Mouse (Mus musculus) neural tube, embryonic 12.5 days (tissue): ENCODE results near the gene Trappc3l. TPM values are rescaled to one million over a fixed set of nuclear protein-coding genes. Genes with fewer than 3 reads are reported as not detected.
A peak's percentile ranks its signal among the peaks of the same experiment; 100 is the strongest.

ENCODE experiments used
- ATAC-seq: fragments of 200-750 bp; cut with Nextera tagmentation; 2 replicates; pipeline ENCODE4 v1.8.0; 2017; ENCODE audit warnings: low read depth, mild to moderate bottlenecking, moderate TSS enrichment, moderate library complexity; ENCODE audit not compliant: low FRiP score
- H3K27ac ChIP-seq: fragments of 300-500 bp; sonication (generic); 2 replicates; pipeline ENCODE4 v1.5.1; 2016
- H3K27me3 ChIP-seq: fragments of 300-500 bp; sonication (generic); replicated peaks from 2 replicates; pipeline ENCODE4 v1.6.1; 2016; ENCODE audit warnings: mild to moderate bottlenecking
- H3K36me3 ChIP-seq: fragments of 300-500 bp; sonication (generic); 2 replicates; pipeline ENCODE4 v1.6.1; 2016; ENCODE audit warnings: mild to moderate bottlenecking
- H3K4me1 ChIP-seq: fragments of 300-500 bp; sonication (generic); 2 replicates; pipeline ENCODE4 v1.6.1; 2016
- H3K4me2 ChIP-seq: fragments of 300-500 bp; sonication (generic); replicated peaks from 2 replicates; pipeline ENCODE4 v1.6.1; 2016; ENCODE audit warnings: mild to moderate bottlenecking
- H3K4me3 ChIP-seq: fragments of 300-500 bp; sonication (generic); 2 replicates; pipeline ENCODE4 v1.5.1; 2016
- H3K9ac ChIP-seq: fragments of 300-500 bp; sonication (generic); 2 replicates; pipeline ENCODE4 v1.6.1; 2016; ENCODE audit warnings: mild to moderate bottlenecking
- H3K9me3 ChIP-seq: fragments of 300-500 bp; sonication (generic); 2 replicates; pipeline ENCODE4 v1.6.1; 2016; ENCODE audit warnings: mild to moderate bottlenecking
- WGBS: fragments of 180-500 bp; shearing (Covaris S2); methylation state at CpG from one replicate; pipeline ENCODE4 v1.1.7; 2016; 5-methylcytosine and 5-hydroxymethylcytosine counted together
- polyA plus RNA-seq: library from polyadenylated mRNA; unstranded; fragments of >200 nt; fragmentation: Nextera tagmentation; extraction: Ambion mirVana; gene quantifications from 2 replicates; pipeline ENCODE4 v1.2.1, GENCODE M21; 2016

The Trappc3l gene
- polyA plus RNA-seq, 1 experiment from 2014 or later, result not detected

DNA sequence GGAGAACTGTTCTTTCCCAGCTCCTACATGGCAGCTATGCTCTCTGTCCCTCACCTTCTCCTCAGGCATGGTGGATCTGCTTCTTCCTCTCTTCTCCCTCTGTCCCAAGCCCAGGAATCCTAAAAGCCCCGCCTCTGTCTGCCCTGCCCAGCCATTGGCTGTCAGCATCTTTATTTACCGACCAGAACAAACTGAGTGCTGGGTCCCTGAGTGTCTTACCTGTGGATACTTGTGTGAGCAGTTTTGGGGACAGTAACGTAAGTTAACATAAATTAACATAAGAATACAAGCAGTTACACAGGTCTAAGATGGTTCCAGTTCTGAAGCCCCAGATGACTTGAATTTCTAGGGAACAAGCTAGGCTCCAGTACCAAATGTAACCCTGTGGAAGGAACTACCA, 29.2 kb downstream of the Trappc3l start:
- H3K4me3 ChIP-seq, result no peak overlapping the region
- H3K27ac ChIP-seq, result no peak overlapping the region
- H3K4me1 ChIP-seq, result no peaks in the 10 kb centered on the region
- no peak for ATAC-seq
- no peak overlapping the region for H3K9ac ChIP-seq
- H3K9me3 ChIP-seq, result no peaks in the 10 kb centered on the region
- no peaks in the 10 kb centered on the region for H3K36me3 ChIP-seq
- no peak overlapping the region for H3K4me2 ChIP-seq
- WGBS, result 57% methylated on average over 3 of the region's 3 CpGs
- H3K27me3 ChIP-seq, result no peaks in the 10 kb centered on the region

DNA sequence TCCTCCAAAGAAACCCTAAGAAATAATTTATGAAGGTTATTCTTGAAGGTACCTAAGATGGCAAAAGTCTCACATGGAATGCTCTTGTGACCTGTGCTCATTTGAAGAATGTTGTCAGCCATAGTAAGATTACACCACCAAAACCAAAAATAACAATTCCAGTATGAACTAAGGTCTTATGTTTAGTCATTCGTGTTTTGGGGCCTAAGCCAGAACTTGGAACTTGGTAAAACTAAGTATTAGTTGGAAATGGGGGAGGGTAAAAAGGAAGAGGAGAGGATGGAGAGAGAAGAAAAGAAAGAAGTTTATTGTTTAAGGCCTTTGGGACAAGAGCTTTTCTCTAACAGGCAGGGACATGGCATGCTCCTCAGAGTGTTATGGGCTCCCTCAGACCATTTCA, 32.2 kb downstream of the Trappc3l start:
- H3K9me3 ChIP-seq, result no peaks in the 10 kb centered on the region
- H3K27ac ChIP-seq, result no peak overlapping the region
- H3K4me3 ChIP-seq, result no peak overlapping the region
- 78% methylated on average over 1 of the region's 1 CpGs for WGBS
- no peaks in the 10 kb centered on the region for H3K27me3 ChIP-seq
- H3K9ac ChIP-seq, result no peak overlapping the region
- H3K4me2 ChIP-seq, result no peak overlapping the region
- H3K4me1 ChIP-seq, result no peaks in the 10 kb centered on the region
- no peak for ATAC-seq
- no peaks in the 10 kb centered on the region for H3K36me3 ChIP-seq

DNA sequence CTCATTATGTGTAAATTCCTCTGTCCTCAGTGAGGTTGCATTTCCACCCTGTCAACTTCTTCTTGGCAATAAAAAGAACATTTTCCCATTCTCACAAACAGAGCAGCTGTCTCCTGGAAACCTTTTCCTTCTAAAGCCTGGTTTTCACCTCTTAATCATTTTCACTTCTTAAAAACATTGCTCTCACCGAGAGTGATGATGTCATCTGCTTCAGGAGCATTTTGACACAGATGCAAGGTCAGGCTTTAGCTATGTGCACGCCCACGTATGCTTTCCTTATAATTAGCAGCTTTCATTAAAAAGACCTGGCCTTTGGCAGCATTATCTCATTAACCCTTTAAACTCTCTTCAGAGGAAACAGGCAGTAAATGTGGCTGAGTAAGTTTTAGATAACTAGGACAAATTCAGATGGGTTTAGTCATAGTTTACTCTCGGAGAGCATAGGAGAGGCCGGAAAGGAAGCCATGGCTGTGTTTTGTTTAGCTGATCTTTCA, 33.6 kb downstream of the Trappc3l start:
- no peaks in the 10 kb centered on the region for H3K9me3 ChIP-seq
- H3K36me3 ChIP-seq, result no peaks in the 10 kb centered on the region
- H3K4me1 ChIP-seq, result no peaks in the 10 kb centered on the region
- no peak overlapping the region for H3K9ac ChIP-seq
- 71% methylated on average over 5 of the region's 5 CpGs for WGBS
- H3K27ac ChIP-seq, result no peak overlapping the region
- no peaks in the 10 kb centered on the region for H3K27me3 ChIP-seq
- H3K4me3 ChIP-seq, result no peak overlapping the region
- no peak for ATAC-seq
- no peak overlapping the region for H3K4me2 ChIP-seq

DNA sequence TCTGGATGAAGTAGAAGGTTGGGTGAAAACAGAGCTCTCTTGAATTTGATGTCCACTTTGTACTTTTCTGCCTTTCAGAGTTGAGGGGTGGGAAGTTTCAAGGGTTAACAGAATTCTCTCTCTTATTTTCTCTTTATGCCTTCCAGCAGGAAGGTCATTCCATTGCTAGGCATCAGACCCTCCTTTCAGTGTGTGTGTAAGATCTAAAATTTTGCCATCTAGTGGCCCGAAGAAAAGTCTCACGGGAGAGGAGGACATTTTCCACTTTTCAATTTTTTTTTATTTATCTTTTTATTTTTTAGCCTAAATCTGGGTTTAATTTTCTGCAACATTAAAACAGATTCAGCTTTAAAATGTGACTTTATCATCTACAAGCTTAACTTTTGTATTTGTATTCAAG, 34.3 kb downstream of the Trappc3l start:
- Histone ChIP-seq H3K4me2 (no peak overlapping the region), H3K36me3 (no peaks in the 10 kb centered on the region), H3K4me3 (no peak overlapping the region), H3K4me1 (no peaks in the 10 kb centered on the region), H3K9ac (no peak overlapping the region), H3K27me3 (no peaks in the 10 kb centered on the region), H3K9me3 (no peaks in the 10 kb centered on the region), H3K27ac (no peak overlapping the region)
- no peak for ATAC-seq
- WGBS, result 73% methylated on average over 2 of the region's 2 CpGs

DNA sequence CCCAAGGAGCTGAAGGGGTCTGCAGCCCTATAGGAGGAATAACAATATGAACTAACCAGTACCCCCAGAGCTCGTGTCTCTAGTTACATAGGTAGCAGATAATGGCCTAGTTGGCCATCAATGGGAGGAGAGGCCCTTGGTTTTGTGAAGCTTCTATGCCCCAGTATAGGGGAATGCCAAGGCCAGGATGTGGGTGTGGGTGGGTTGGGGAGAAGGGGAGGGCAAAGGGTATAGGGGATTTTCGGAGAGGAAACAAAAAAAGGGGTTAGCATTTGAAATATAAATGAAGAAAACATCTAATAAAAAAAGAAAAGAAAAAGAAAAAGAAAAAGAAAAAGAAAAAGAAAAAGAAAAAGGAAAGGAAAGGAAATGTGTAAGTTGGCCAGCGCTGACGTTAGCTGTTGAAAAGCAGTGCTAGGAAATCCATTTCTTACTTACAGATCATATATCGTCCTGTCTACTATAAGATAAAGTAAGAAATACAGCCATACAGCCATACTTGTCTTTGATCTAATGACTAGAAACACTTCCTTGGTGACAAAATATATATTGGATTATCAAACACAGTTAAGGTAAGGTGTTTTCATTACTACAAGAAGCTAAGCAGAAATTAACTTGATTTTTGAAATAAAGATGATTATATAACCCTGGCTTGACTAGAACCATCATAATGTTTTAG, 37.3 kb downstream of the Trappc3l start:
- no peak overlapping the region for H3K27ac ChIP-seq
- no peaks in the 10 kb centered on the region for H3K9me3 ChIP-seq
- H3K9ac ChIP-seq, result no peak overlapping the region
- H3K4me2 ChIP-seq, result no peak overlapping the region
- H3K4me1 ChIP-seq, result no peaks in the 10 kb centered on the region
- no peaks in the 10 kb centered on the region for H3K36me3 ChIP-seq
- ATAC-seq, result no peak
- WGBS, result 87% methylated on average over 5 of the region's 5 CpGs
- H3K27me3 ChIP-seq, result no peaks in the 10 kb centered on the region
- H3K4me3 ChIP-seq, result no peak overlapping the region

DNA sequence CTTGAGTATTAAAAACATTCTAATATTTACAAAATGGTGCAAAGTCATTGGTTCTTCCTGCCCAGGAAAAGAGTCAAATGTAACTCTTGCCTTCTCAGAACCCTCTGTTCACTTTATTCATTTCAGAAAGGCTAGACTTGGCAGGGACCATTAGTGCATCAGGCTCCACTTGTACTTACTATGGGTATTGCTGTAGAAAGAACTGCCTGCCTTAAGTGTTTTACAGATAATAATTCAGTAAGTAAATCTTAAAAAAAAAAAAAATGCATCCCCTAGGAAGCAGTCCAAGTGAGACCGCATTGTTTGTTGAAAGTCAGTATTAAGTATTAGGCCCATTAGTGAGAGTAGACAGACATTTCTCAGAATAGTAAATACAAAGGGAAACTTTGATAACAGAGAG, 49.1 kb downstream of the Trappc3l start:
- no peaks in the 10 kb centered on the region for H3K27me3 ChIP-seq

DNA sequence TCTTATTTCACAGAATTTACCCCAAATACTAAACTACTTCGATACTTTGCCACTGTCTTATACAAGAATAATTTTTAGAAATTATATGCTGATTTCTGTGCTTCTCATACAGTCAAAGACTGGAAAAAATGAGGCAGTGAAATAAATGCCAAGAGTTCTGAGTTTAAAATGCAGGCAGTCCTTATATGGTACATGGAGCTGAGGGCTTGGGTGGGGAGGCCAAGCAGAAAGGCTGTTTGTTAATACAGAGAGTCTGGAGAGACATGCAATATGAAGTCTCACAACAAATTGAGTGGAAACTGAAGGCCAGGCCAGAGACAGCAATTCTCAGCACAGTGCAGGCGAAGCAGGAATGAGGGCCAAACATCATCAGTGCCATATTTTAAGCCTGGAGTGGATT, 51.1 kb downstream of the Trappc3l start:
- Histone ChIP-seq H3K4me1 (no peaks in the 10 kb centered on the region), H3K4me3 (no peak overlapping the region), H3K27ac (no peak overlapping the region), H3K9me3 (no peaks in the 10 kb centered on the region), H3K36me3 (no peaks in the 10 kb centered on the region), H3K4me2 (no peak overlapping the region), H3K27me3 (no peaks in the 10 kb centered on the region), H3K9ac (no peak overlapping the region)
- WGBS, result 89% methylated on average over 2 of the region's 2 CpGs
- no peak for ATAC-seq

More for the DNA sequence above, 49.1 kb downstream of the Trappc3l start:
- Histone ChIP-seq H3K9me3 (no peaks in the 10 kb centered on the region), H3K27ac (no peak overlapping the region), H3K4me3 (no peak overlapping the region), H3K36me3 (no peaks in the 10 kb centered on the region), H3K4me1 (no peaks in the 10 kb centered on the region), H3K9ac (no peak overlapping the region), H3K4me2 (no peak overlapping the region)
- 91% methylated on average over 1 of the region's 1 CpGs for WGBS
- no peak for ATAC-seq

DNA sequence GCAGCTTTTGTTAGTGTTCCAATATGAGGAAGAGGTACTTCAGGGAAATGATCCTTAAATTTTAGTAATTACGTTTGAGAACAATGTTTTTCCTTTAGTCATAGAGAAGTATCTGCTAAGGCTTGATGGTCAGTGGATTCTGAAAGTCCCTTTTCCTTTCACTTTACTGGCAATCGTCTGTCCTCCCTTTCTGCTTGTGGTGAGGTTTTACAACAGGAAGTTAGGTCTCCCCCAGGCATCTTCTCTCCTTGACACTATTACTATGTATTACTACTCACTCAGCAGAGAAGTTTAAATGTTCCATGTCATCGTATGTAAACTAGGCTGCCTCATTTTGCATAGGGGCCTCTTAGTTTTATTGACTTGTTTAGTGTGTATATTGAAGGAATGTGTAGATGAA, 52.1 kb downstream of the Trappc3l start:
- Histone ChIP-seq H3K36me3 (no peaks in the 10 kb centered on the region), H3K4me2 (no peak overlapping the region), H3K27me3 (no peaks in the 10 kb centered on the region), H3K9me3 (no peaks in the 10 kb centered on the region), H3K4me3 (no peak overlapping the region), H3K9ac (no peak overlapping the region), H3K4me1 (no peaks in the 10 kb centered on the region), H3K27ac (no peak overlapping the region)
- no peak for ATAC-seq
- 65% methylated on average over 3 of the region's 3 CpGs for WGBS

DNA sequence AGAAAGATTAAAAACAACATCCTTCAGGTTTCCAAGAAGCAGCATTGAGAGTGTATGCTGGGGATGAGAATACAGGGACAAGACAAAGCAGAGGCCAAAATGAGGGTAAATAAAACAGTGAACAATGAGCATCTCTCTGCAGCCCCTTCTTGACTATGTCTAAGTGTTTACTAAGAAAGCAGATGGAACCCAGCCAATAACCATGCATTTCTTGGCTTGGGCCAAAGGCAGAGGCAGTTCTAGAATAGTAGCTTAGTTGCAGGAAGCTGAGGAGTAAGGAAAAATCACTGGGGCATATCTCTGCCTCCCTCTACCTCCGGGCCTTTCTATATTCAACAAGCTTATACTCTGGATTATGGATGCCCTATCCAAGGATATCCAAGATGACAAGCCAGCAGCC, 53.1 kb downstream of the Trappc3l start:
- Histone ChIP-seq H3K4me3 (no peak overlapping the region), H3K36me3 (no peaks in the 10 kb centered on the region), H3K9me3 (no peaks in the 10 kb centered on the region), H3K4me2 (no peak overlapping the region), H3K4me1 (no peaks in the 10 kb centered on the region), H3K27me3 (no peaks in the 10 kb centered on the region), H3K9ac (no peak overlapping the region), H3K27ac (no peak overlapping the region)
- no peak for ATAC-seq
- whole genome bisulfite sequencing, result 97% methylated on average over 1 of the region's 1 CpGs

DNA sequence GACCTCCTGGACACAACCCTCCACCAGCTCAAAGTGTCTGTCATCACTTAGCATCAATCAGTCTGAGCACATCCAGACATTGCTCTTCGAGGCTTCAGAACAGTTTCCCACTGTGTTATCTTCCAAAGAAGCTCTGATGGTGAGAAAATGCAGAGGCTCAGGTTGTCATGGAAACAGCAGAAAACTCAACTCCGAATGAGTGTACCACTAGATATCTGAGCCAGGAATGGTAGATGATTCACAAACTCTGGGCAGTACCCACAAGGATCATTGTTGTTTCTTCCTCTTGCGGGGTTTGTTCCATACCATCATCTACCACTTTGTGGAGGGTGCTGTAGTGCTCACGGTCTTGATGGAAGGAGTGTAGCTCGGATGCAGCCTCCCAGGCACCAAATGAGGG, 54.5 kb downstream of the Trappc3l start:
- Histone ChIP-seq H3K36me3 (no peaks in the 10 kb centered on the region), H3K27me3 (no peaks in the 10 kb centered on the region), H3K27ac (no peak overlapping the region), H3K4me3 (no peak overlapping the region), H3K9me3 (no peaks in the 10 kb centered on the region), H3K4me1 (no peaks in the 10 kb centered on the region), H3K4me2 (no peak overlapping the region), H3K9ac (no peak overlapping the region)
- 75% methylated on average over 5 of the region's 5 CpGs for WGBS
- ATAC-seq, result no peak

DNA sequence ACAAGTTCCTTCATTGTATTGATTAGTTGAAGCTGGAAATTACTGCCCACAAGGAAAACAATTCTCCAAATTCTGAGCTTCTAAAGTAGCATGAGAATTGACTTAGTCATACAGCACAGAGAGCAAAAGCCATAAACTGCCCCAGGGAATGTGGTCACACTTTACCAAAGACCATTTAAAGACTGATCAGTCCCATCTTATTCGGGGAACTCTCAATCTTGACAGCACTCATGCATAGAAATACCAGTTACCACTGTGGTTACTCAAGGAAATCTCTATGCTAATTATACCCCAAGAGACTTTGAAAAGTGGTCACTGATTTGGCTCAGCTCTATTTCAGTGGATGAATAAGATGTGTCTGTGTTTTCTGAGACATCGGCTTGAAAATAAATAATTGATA, 57.8 kb downstream of the Trappc3l start:
- 69% methylated on average over 2 of the region's 2 CpGs for WGBS
- no peak overlapping the region for H3K9ac ChIP-seq
- H3K9me3 ChIP-seq, result no peaks in the 10 kb centered on the region
- no peaks in the 10 kb centered on the region for H3K36me3 ChIP-seq
- no peak overlapping the region for H3K4me2 ChIP-seq
- H3K27me3 ChIP-seq, result no peaks in the 10 kb centered on the region
- H3K4me3 ChIP-seq, result no peak overlapping the region
- H3K4me1 ChIP-seq, result no peaks in the 10 kb centered on the region
- no peak for ATAC-seq
- H3K27ac ChIP-seq, result no peak overlapping the region

DNA sequence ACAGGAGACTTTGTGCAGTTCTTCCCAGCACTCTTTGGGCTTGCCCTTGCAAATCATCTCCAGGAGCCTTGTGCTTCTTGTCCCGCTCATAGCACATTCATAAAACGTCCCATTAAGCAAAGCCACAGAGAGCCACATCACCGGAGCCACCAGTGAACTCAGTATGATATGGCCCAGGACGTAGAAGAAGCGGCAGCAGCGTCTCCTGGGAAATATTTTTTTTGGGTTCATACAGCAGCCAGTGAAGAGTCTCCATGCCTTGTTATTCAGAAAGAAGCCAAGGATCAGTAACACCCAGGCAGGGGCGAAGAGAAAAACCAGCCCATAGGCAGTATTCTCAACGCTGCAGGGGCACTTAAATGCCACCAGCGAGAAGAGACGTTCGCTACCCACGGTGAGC, 58.6 kb downstream of the Trappc3l start:
- no peak overlapping the region for H3K4me3 ChIP-seq
- peak overlapping the region; percentile 45 for H3K4me2 ChIP-seq
- H3K27me3 ChIP-seq, result no peaks in the 10 kb centered on the region
- H3K9me3 ChIP-seq, result no peaks in the 10 kb centered on the region
- no peak overlapping the region for H3K27ac ChIP-seq
- WGBS, result 55% methylated on average over 12 of the region's 12 CpGs
- peak overlapping the region; percentile 21; the same call in 1 of the 2 replicates for H3K9ac ChIP-seq
- ATAC-seq, result no peak
- no peaks in the 10 kb centered on the region for H3K36me3 ChIP-seq
- H3K4me1 ChIP-seq, result no peaks in the 10 kb centered on the region

DNA sequence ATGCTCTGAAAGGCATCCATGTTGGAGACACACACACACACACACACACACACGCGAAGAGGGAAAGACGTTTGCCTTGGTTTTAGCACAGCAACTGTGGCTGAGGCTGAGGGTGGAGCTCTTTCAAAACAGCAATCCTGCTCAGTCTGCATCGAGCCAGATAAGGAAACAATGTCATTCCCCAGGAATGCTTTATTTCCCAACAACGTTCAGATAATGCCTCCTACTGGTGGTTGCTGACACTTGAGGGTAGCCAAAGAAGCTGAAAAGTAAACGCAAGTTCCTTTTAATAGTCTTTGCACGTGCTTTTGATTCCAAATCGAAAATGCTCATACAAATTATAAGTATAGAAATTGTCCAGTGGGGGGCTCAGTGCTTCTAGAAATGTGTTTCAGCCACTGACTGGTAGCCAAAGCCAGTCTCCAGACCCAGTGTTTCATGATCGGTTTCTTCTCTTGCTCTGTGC, 59.1 kb downstream of the Trappc3l start, which contains the start of gene Calhm5:
TSS of gene Calhm5 (minus strand) at position 102 of the 466 bp plus-strand sequence.
- WGBS, result 33% methylated on average over 9 of the region's 9 CpGs
- Histone ChIP-seq H3K27ac (no peak within 1 kb of the TSS), H3K9me3 (no peaks in the 10 kb centered on the region), H3K27me3 (no peaks in the 10 kb centered on the region), H3K4me3 (no peak within 1 kb of the TSS), H3K36me3 (no peaks in the 10 kb centered on the region), H3K4me1 (no peaks in the 10 kb centered on the region), H3K4me2 (peak within 1 kb of the TSS; percentile 45), H3K9ac (peak within 1 kb of the TSS; percentile 21; the same call in 1 of the 2 replicates)
- ATAC-seq, result 0 out of 2 replicates have a peak, but pooled peaks have one; percentile 50
